Mouse (Mus musculus) WW6 (cell line): Measurements from ENCODE around the gene Foxj1.
"Not testable (repeated sequence)": the region's sequence is repeated elsewhere in the genome, so short reads cannot be mapped to it uniquely, and the experiment has no call there.

Source experiments
- DNase-seq: peaks from one replicate; pipeline ENCODE4 v3.0.0-alpha.2; 2013; ENCODE audit warnings: low read depth, low spot score

The Foxj1 gene

GRCm38 (mm10) chr11:116335244-116336036 is at the start of gene Foxj1:
Gene Foxj1, minus strand, starts transcription at chr11:116335399.
- peak; percentile 94 for DNase-seq

GRCm38 (mm10) chr11:116384171-116384570 is 49.0 kb upstream of the Foxj1 start:
- no peak for DNase-seq

GRCm38 (mm10) chr11:116383070-116383469 is 47.9 kb upstream of the Foxj1 start:
- not testable (repeated sequence) for DNase-seq

- no peak for DNase-seq
Measured at GRCm38 (mm10) chr11:116380767-116381166, 45.6 kb upstream of the Foxj1 start.

GRCm38 (mm10) chr11:116379530-116379929 is 44.3 kb upstream of the Foxj1 start:
- DNase-seq = no peak

GRCm38 (mm10) chr11:116376945-116377661 is 41.9 kb upstream of the Foxj1 start:
- DNase-seq = no peak

GRCm38 (mm10) chr11:116371894-116372450 is 36.8 kb upstream of the Foxj1 start:
- DNase-seq = no peak

GRCm38 (mm10) chr11:116369633-116370032 is 34.4 kb upstream of the Foxj1 start:
- DNase-seq = no peak

- DNase-seq = no peak
Measured at GRCm38 (mm10) chr11:116369051-116369450, 33.9 kb upstream of the Foxj1 start.

- peak; percentile 86 for DNase-seq
Measured at GRCm38 (mm10) chr11:116368116-116368515, 32.9 kb upstream of the Foxj1 start.

GRCm38 (mm10) chr11:116366647-116367046 is 31.4 kb upstream of the Foxj1 start:
- no peak for DNase-seq

- no peak for DNase-seq
Measured at GRCm38 (mm10) chr11:116366124-116366523, 30.9 kb upstream of the Foxj1 start.

GRCm38 (mm10) chr11:116365432-116365831 is 30.2 kb upstream of the Foxj1 start:
- no peak for DNase-seq

GRCm38 (mm10) chr11:116362015-116362414 is 26.8 kb upstream of the Foxj1 start:
- no peak for DNase-seq

GRCm38 (mm10) chr11:116360915-116361314 is 25.7 kb upstream of the Foxj1 start:
- not testable (repeated sequence) for DNase-seq

- no peak for DNase-seq
Measured at GRCm38 (mm10) chr11:116359652-116360051, 24.5 kb upstream of the Foxj1 start.

GRCm38 (mm10) chr11:116358926-116359637 is 23.9 kb upstream of the Foxj1 start:
- DNase-seq = no peak

GRCm38 (mm10) chr11:116354521-116354920 is 19.3 kb upstream of the Foxj1 start:
- no peak for DNase-seq

- no peak for DNase-seq
Measured at GRCm38 (mm10) chr11:116353535-116353934, 18.3 kb upstream of the Foxj1 start.

GRCm38 (mm10) chr11:116351294-116351693 is 16.1 kb upstream of the Foxj1 start:
- DNase-seq = no peak

GRCm38 (mm10) chr11:116347955-116348354 is 12.8 kb upstream of the Foxj1 start:
- no peak for DNase-seq

GRCm38 (mm10) chr11:116347012-116347411 is 11.8 kb upstream of the Foxj1 start:
- no peak for DNase-seq
